ENCODE assay signal across 11 mouse cellular contexts in genomic region chr4:43633296-43633695, GRCm38 (mm10). TPM values are rescaled to one million over a fixed set of nuclear protein-coding genes. Genes with fewer than 3 reads are reported as not detected.
A peak's percentile ranks its signal among the peaks of the same experiment; 100 is the strongest.
DNase-seq lines count a peak whose midpoint lies in the region; ATAC-seq and TF ChIP-seq lines count a peak whose summit lies in the region.
"Had no signal": no experiment of that assay in that cellular context is flagged by ENCODE, and none has a peak within 500 bp of the region (broad histone marks: within the 10 kb centered on the region; RNA-seq: fewer than 3 reads in every experiment).

No protein-coding gene starts in this region.

- H3K27ac ChIP-seq in heart, embryonic 14.5 days (replicated peaks in 1 of 2; ENCODE audit: control insufficient read depth in 1 of 2, insufficient read depth in 1 of 2, low read depth in 2 of 2, low read length in 2 of 2) = no peak overlapping the region
- H3K27ac ChIP-seq in limb, embryonic 15.5 days = no peak overlapping the region
- H3K27ac ChIP-seq in stomach, postnatal 0 days (replicated peaks) = no peak overlapping the region

- H3K27me3 ChIP-seq in heart, embryonic 14.5 days (ENCODE audit: control insufficient read depth, insufficient read depth, low read length) = no peaks in the 10 kb centered on the region
- H3K27me3 ChIP-seq in limb, embryonic 15.5 days = no peaks in the 10 kb centered on the region
- peaks cover 3% of the 10 kb centered on the region; the same call in 1 of the 2 replicates for H3K27me3 ChIP-seq in stomach, postnatal 0 days (ENCODE audit: control insufficient read depth, insufficient read depth, low read length)

- peaks cover 25 to 33% of the 10 kb centered on the region in 2 experiments for H3K4me1 ChIP-seq in heart, embryonic 14.5 days (ENCODE audit: control insufficient read depth in 2 of 2, insufficient read depth in 2 of 2, low read length in 2 of 2)
- H3K4me1 ChIP-seq in limb, embryonic 15.5 days = peaks cover 52% of the 10 kb centered on the region
- peaks cover 8% of the 10 kb centered on the region; the same call in 1 of the 2 replicates for H3K4me1 ChIP-seq in stomach, postnatal 0 days (replicated peaks; ENCODE audit: control insufficient read depth, insufficient read depth)

- no peak for ATAC-seq in heart, embryonic 14.5 days (ENCODE audit: insufficient number of reproducible peaks, insufficient read depth, low FRiP score, low read depth)
- no peak for ATAC-seq in limb, embryonic 15.5 days (ENCODE audit: insufficient number of reproducible peaks, low FRiP score, low TSS enrichment, low read depth)
- no peak for ATAC-seq in stomach, postnatal 0 days (ENCODE audit: low FRiP score, low TSS enrichment)
- no peak for ATAC-seq in frontal cortex, adult (ENCODE audit: low TSS enrichment)
- ATAC-seq: CD4-positive, CD25-positive, alpha-beta regulatory T cell, adult 4 months had no signal

- no peaks in the 10 kb centered on the region for H3K9me3 ChIP-seq in heart, embryonic 14.5 days (ENCODE audit: control insufficient read depth, low read length)
- H3K9me3 ChIP-seq in limb, embryonic 15.5 days = no peaks in the 10 kb centered on the region
- no peaks in the 10 kb centered on the region for H3K9me3 ChIP-seq in stomach, postnatal 0 days (ENCODE audit: control insufficient read depth, low read length)

- no peak for DNase-seq in heart, adult 9 months (ENCODE audit: low spot score in 2 of 2)
- DNase-seq in urinary bladder, postnatal 4 days (ENCODE audit: low spot score in 2 of 2) = peak; percentile 16 to 51
- no peak for DNase-seq in urinary bladder, postnatal 36 days (ENCODE audit: low spot score in 2 of 2)
- peak; percentile 12 for DNase-seq in stomach, postnatal 0 days (ENCODE audit: low spot score)
- DNase-seq in thymus, adult 18-20 months = no peak
- DNase-seq: cerebellum, adult 9-11 months; kidney, adult 18-20 months had no signal

- 92% methylated on average over 8 of the region's 8 CpGs for WGBS in heart, embryonic 14.5 days
- 67% methylated on average over 8 of the region's 8 CpGs for WGBS in limb, embryonic 15.5 days
- 82% methylated on average over 8 of the region's 8 CpGs for WGBS in stomach, postnatal 0 days

- no peaks in the 10 kb centered on the region for H3K36me3 ChIP-seq in heart, embryonic 14.5 days (ENCODE audit: control insufficient read depth, insufficient read depth, low read length)
- H3K36me3 ChIP-seq in limb, embryonic 15.5 days = no peaks in the 10 kb centered on the region
- no peaks in the 10 kb centered on the region for H3K36me3 ChIP-seq in stomach, postnatal 0 days (ENCODE audit: control insufficient read depth, insufficient read depth, low read length)

- H3K9ac ChIP-seq in heart, embryonic 14.5 days (ENCODE audit: low read length) = no peak overlapping the region
- H3K9ac ChIP-seq in limb, embryonic 15.5 days = no peak overlapping the region
- H3K9ac ChIP-seq in stomach, postnatal 0 days (ENCODE audit: low read length) = no peak overlapping the region

- no peak for TF ChIP-seq EP300 in stomach, postnatal 0 days (optimal IDR thresholded peaks at IDR 0.05)

- 0 out of 2 replicates have a peak overlapping the region, but pooled peaks have one; percentile 1 for H3K4me2 ChIP-seq in heart, embryonic 14.5 days (ENCODE audit: low read length)
- peak overlapping the region; percentile 67 for H3K4me2 ChIP-seq in limb, embryonic 15.5 days
- 0 out of 2 replicates have a peak overlapping the region, but pooled peaks have one; percentile 20 for H3K4me2 ChIP-seq in stomach, postnatal 0 days (replicated peaks; ENCODE audit: low read depth)

- TF ChIP-seq CTCF in stomach, postnatal 0 days (IDR thresholded peaks at IDR 0.05; ENCODE audit: low read depth) = no peak

- H3K4me3 ChIP-seq in heart, embryonic 14.5 days (ENCODE audit: control insufficient read depth in 1 of 2, insufficient read depth in 1 of 2, low read depth in 1 of 2, low read length in 2 of 2) = no peak overlapping the region
- H3K4me3 ChIP-seq in limb, embryonic 15.5 days = peak overlapping the region; percentile 66; the same call in 1 of the 2 replicates
- no peak overlapping the region for H3K4me3 ChIP-seq in stomach, postnatal 0 days (ENCODE audit: low read depth, low read length)

RNA-seq across cellular contexts. Expression of gene Npr2, which starts 1.6 kb away (rescaled TPM):
- polyA plus RNA-seq in heart, embryonic 14.5 days (2014; fragmentation: Nextera tagmentation; extraction: Ambion mirVana) = 10.6 and 13.2 TPM in 2 replicates
- 16.8 and 22.2 TPM in 2 replicates for polyA plus RNA-seq in limb, embryonic 15.5 days (2015; fragmentation: Nextera tagmentation; extraction: Ambion mirVana)
- 4.8 and 6.7 TPM in 2 replicates for polyA plus RNA-seq in stomach, postnatal 0 days (2015; fragmentation: Nextera tagmentation; extraction: Ambion mirVana)
- polyA plus RNA-seq: CD4-positive, CD25-positive, alpha-beta regulatory T cell, adult 4 months had no signal

RNA-seq across cellular contexts. Expression of gene Spag8, which starts 20.1 kb away (rescaled TPM):
- polyA plus RNA-seq in heart, embryonic 14.5 days (2014; fragmentation: Nextera tagmentation; extraction: Ambion mirVana) = 0.18 and 0.77 TPM in 2 replicates
- polyA plus RNA-seq in limb, embryonic 15.5 days (2015; fragmentation: Nextera tagmentation; extraction: Ambion mirVana) = 0.36 and 0.47 TPM in 2 replicates
- polyA plus RNA-seq in stomach, postnatal 0 days (2015; fragmentation: Nextera tagmentation; extraction: Ambion mirVana) = 0.23 and 0.38 TPM in 2 replicates
- polyA plus RNA-seq: CD4-positive, CD25-positive, alpha-beta regulatory T cell, adult 4 months had no signal

RNA-seq across cellular contexts. Expression of gene Hint2, which starts 23.0 kb away (rescaled TPM):
- polyA plus RNA-seq in heart, embryonic 14.5 days (2014; fragmentation: Nextera tagmentation; extraction: Ambion mirVana) = 194 and 213 TPM in 2 replicates
- polyA plus RNA-seq in limb, embryonic 15.5 days (2015; fragmentation: Nextera tagmentation; extraction: Ambion mirVana) = 75.3 and 81.9 TPM in 2 replicates
- polyA plus RNA-seq in stomach, postnatal 0 days (2015; fragmentation: Nextera tagmentation; extraction: Ambion mirVana) = 150 and 152 TPM in 2 replicates

RNA-seq across cellular contexts. Expression of gene Tmem8b, which starts 35.5 kb away (rescaled TPM):
- polyA plus RNA-seq in heart, embryonic 14.5 days (2014; fragmentation: Nextera tagmentation; extraction: Ambion mirVana) = 4.2 and 4.5 TPM in 2 replicates
- polyA plus RNA-seq in limb, embryonic 15.5 days (2015; fragmentation: Nextera tagmentation; extraction: Ambion mirVana) = 4.2 and 5.3 TPM in 2 replicates
- polyA plus RNA-seq in stomach, postnatal 0 days (2015; fragmentation: Nextera tagmentation; extraction: Ambion mirVana) = 2.0 and 2.4 TPM in 2 replicates

RNA-seq across cellular contexts. Expression of gene Fam221b, which starts 35.6 kb away (rescaled TPM):
- 3.9 and 4.5 TPM in 2 replicates for polyA plus RNA-seq in heart, embryonic 14.5 days (2014; fragmentation: Nextera tagmentation; extraction: Ambion mirVana)
- polyA plus RNA-seq in limb, embryonic 15.5 days (2015; fragmentation: Nextera tagmentation; extraction: Ambion mirVana) = 2.9 TPM in 2 replicates
- 3.1 and 3.6 TPM in 2 replicates for polyA plus RNA-seq in stomach, postnatal 0 days (2015; fragmentation: Nextera tagmentation; extraction: Ambion mirVana)

Comparison
In these comparisons a context has a peak if more than half of its experiments do, and no peak if none do; other contexts are left out.
1. DNase-seq: peak in urinary bladder, postnatal 4 days (2 of 2) and stomach, postnatal 0 days (single experiment); none in heart, adult 9 months (0 of 2), urinary bladder, postnatal 36 days (0 of 2) and thymus, adult 18-20 months (0 of 2).
2. H3K4me2 ChIP-seq: peak in every context shown above with its lines; median percentile 67 in limb, embryonic 15.5 days; 20 in stomach, postnatal 0 days; 1 in heart, embryonic 14.5 days.